Mouse (Mus musculus) neural tube, embryonic 13.5 days (tissue): Measurements from ENCODE around the gene 0610030E20Rik. TPM values are rescaled to one million over a fixed set of nuclear protein-coding genes. Genes with fewer than 3 reads are reported as not detected.
A peak's percentile ranks its signal among the peaks of the same experiment; 100 is the strongest.

ENCODE experiments used
- ATAC-seq: fragments of 200-750 bp; cut with Nextera tagmentation; 2 replicates; pipeline ENCODE4 v1.8.0; 2017; ENCODE audit warnings: low read depth, mild to moderate bottlenecking, moderate TSS enrichment, moderate library complexity
- H3K27ac ChIP-seq: fragments of 300-500 bp; sonication (generic); replicated peaks from 2 replicates; pipeline ENCODE4 v1.5.1; 2015; ENCODE audit warnings: moderate library complexity, mild to moderate bottlenecking, inconsistent platforms
- H3K27me3 ChIP-seq: fragments of 300-500 bp; sonication (generic); 2 replicates; pipeline ENCODE4 v1.6.1; 2015; ENCODE audit warnings: mild to moderate bottlenecking, inconsistent platforms
- H3K36me3 ChIP-seq: fragments of 300-500 bp; sonication (generic); 2 replicates; pipeline ENCODE4 v1.6.1; 2015; ENCODE audit warnings: mild to moderate bottlenecking, inconsistent platforms
- H3K4me1 ChIP-seq: fragments of 300-500 bp; sonication (generic); replicated peaks from 2 replicates; pipeline ENCODE4 v1.6.1; 2015; ENCODE audit warnings: inconsistent platforms
- H3K4me2 ChIP-seq: fragments of 300-500 bp; sonication (generic); 2 replicates; pipeline ENCODE4 v1.6.1; 2015; ENCODE audit warnings: inconsistent platforms, mild to moderate bottlenecking, moderate library complexity
- H3K4me3 ChIP-seq: fragments of 300-500 bp; sonication (generic); 2 replicates; pipeline ENCODE4 v1.5.1; 2015; ENCODE audit warnings: mild to moderate bottlenecking, inconsistent platforms
- H3K9ac ChIP-seq: fragments of 300-500 bp; sonication (generic); 2 replicates; pipeline ENCODE4 v1.6.1; 2015; ENCODE audit warnings: moderate library complexity, mild to moderate bottlenecking, inconsistent platforms
- H3K9me3 ChIP-seq: fragments of 300-500 bp; sonication (generic); 2 replicates; pipeline ENCODE4 v1.6.1; 2016; ENCODE audit warnings: inconsistent platforms
- WGBS: fragments of 180-500 bp; shearing (Covaris S2); methylation state at CpG from one replicate; pipeline ENCODE4 v1.1.7; 2015; 5-methylcytosine and 5-hydroxymethylcytosine counted together
- polyA plus RNA-seq: library from polyadenylated mRNA; unstranded; fragments of >200 nt; fragmentation: Nextera tagmentation; extraction: Ambion mirVana; gene quantifications from 2 replicates; pipeline ENCODE4 v1.2.1, GENCODE M21; 2015

0610030E20Rik gene
- polyA plus RNA-seq, 1 experiment from 2014 or later, result 19.3 TPM

DNA sequence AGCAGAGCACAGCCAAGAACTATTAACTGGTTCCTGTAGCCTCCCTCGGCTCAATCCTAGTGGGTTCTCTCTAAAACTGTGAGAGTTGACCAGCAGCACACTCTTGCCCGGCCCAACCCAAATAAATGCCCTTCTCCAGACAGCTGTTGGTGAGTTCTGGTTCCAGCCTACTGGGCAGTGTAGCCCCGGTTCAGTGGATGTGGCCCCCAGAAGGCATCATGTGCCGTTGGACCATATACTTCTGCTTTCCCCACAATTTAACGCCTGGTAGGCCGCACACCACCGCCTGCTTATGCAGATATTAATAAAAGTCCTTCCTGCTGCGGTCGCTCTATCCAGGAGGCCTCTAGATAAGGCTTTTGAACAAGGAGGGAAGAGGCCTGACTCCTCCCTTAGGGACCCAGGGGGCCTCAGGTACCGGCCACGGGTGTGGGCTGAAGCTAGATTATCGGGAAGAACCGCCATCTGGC lies 42.4 kb downstream of the 0610030E20Rik start:
- Histone ChIP-seq H3K4me2 (peak overlapping the region; percentile 50), H3K4me3 (peak overlapping the region; percentile 35), H3K27me3 (peaks cover 27% of the 10 kb centered on the region), H3K27ac (peak overlapping the region; percentile 74), H3K9ac (peak overlapping the region; percentile 56), H3K36me3 (no peaks in the 10 kb centered on the region), H3K4me1 (peaks cover 17% of the 10 kb centered on the region), H3K9me3 (no peaks in the 10 kb centered on the region)
- ATAC-seq, result 0 out of 2 replicates have a peak, but pooled peaks have one; percentile 36
- WGBS, result 42% methylated on average over 13 of the region's 13 CpGs

DNA sequence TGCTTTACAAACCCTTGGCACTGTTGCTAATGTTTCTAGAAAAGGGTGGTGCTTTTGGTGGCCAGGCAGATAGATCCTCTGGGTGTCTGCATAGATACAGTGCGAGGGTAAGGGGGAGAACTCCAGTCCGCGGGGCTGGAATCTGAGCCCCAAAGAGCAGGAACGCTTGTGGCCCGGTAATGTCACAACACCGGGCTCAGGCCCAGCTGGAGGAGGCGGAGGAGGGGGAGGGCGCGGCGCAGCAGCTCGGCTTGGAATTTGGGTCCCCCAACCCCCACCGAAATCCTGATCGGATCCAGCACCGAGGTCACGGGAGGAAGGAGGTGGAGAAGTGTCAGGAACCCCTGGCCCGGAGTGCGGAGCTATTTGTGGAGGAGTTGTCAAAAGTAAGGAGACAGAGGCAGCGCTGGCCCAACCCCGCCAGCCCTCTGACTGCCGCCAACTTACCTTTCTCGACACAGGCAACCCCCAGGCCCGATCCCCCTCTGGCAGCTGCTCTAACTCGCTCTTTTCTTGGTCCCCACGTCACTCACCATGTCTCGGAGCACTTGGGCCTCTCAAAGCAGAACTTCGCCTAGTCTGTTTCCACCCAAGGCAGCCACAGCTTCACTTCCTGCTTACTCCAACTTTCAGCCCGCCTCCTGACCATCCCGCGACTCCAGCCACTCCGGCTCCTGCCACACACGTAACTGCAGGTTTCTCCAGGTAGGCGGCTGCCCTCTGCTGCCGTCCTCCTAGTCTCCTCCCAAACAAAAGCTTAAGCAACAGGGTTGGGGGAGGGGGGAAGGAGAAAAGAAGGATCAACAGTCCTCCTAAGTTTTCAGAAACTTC lies 43.0 kb downstream of the 0610030E20Rik start, which contains the start of gene Vamp8:
TSS of gene Vamp8 (minus strand) at position 763 of the 831 bp plus-strand sequence.
- Histone ChIP-seq H3K9me3 (no peaks in the 10 kb centered on the region), H3K27me3 (peaks cover 27% of the 10 kb centered on the region), H3K27ac (peak within 1 kb of the TSS; percentile 74), H3K9ac (peak within 1 kb of the TSS; percentile 56), H3K4me1 (peaks cover 17% of the 10 kb centered on the region), H3K4me2 (peak within 1 kb of the TSS; percentile 50), H3K4me3 (peak within 1 kb of the TSS; percentile 35), H3K36me3 (no peaks in the 10 kb centered on the region)
- peak; percentile 36; the same call in 1 of the 2 replicates for ATAC-seq
- 3% methylated on average over 33 of the region's 33 CpGs for WGBS

DNA sequence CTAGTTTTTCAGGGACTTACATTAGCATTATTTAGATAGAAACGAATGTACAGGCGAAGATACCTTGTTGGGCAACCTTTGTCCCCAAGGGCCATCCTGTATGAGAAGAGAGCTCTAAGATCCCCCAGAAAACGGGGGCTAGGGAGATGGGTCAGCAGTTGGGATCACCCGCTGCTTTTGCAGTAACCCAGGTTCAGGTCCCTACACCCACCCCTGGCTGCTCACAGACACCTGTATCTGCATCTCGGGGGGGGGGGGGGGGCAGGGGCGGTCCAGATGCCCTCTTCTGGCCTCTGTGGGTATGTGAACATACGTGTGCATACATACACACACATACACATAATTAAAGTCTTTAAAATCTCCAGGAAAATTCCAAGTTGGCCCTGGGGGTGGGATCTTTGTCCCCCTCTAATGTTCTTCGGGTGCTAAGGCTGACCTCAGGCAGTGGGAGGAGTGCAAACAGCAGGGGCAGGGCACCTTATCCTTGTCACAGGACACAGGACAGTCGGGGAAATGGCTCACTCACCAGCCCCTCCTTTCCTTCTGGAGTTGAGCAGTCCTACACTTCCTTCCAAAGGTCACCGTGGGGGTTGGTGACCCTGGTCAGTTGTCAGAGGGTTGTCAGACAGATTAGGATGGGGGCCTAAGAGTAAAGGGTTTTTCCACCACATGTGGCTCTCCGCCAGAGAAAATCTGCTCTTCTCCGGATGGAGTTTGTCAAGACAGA lies 43.8 kb downstream of the 0610030E20Rik start:
- Histone ChIP-seq H3K27me3 (peaks cover 27% of the 10 kb centered on the region), H3K4me3 (peak overlapping the region; percentile 35), H3K27ac (peak overlapping the region; percentile 74), H3K4me1 (peaks cover 17% of the 10 kb centered on the region), H3K9ac (peak overlapping the region; percentile 56; the same call in 1 of the 2 replicates), H3K9me3 (no peaks in the 10 kb centered on the region), H3K36me3 (no peaks in the 10 kb centered on the region), H3K4me2 (peak overlapping the region; percentile 50)
- no peak for ATAC-seq
- 21% methylated on average over 12 of the region's 12 CpGs for WGBS

DNA sequence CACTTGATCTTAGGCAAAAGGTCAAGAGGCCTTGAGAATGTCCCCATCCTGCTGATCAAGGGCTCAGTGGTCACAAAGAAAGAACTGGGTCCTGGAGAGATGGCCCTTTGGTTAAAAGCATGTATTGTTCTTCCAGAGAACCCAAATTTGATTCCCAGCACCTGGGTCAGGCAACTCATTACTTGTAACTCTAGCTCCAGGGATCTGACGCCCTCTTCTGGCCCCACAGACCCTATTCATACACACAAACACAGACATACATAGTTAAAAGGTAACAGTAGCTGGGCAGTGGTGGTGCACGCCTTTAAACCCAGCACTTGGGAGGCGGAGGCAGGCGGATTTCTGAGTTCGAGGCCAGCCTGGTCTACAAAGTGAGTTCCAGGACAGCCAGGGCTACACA lies 45.2 kb downstream of the 0610030E20Rik start:
- Histone ChIP-seq H3K9me3 (no peaks in the 10 kb centered on the region), H3K36me3 (no peaks in the 10 kb centered on the region), H3K4me2 (no peak overlapping the region), H3K4me1 (peaks cover 17% of the 10 kb centered on the region), H3K4me3 (no peak overlapping the region), H3K27me3 (peaks cover 27% of the 10 kb centered on the region), H3K27ac (no peak overlapping the region), H3K9ac (no peak overlapping the region)
- 92% methylated on average over 5 of the region's 5 CpGs for WGBS
- no peak for ATAC-seq

DNA sequence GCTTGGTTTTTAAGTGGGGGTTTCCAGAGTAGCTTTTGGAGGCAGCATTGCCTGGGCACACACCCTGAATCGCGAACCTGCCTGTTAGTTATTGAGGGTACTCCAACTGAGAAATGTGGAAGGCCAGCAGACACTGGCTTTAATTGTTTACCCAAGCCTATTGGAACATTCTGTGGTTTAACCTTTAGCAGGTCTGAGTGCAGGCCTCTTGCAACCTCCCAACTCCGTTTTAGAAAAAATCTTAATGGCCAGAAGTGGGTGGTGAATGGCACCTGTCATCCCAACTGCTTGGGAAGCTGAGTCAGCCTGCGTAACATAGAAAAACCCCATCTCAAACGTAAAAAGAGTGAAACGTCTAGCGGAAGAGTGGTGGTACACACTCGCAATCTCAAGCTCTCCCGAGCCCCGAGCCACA lies 49.7 kb downstream of the 0610030E20Rik start:
- ATAC-seq, result no peak

DNA sequence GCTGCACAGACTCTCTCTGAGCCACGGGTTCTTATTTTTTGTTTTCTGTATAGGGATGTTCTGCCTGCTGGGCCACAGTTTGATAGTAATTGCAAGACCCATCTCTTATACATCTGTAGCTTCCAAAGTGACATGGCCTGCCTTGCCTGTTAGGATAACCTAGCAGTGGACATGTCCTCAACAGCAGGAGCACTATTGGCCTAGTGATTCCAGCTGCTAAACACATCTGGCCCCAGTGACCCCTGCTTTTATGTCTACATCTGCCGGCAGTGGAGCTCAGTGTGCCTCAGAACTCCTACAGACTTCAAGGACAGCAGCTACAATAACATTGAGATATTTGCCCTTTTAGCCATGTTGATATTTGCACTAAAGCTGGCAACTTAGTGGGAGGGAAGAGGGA lies 52.9 kb downstream of the 0610030E20Rik start:
- H3K36me3 ChIP-seq, result no peaks in the 10 kb centered on the region
- ATAC-seq, result no peak
- 69% methylated on average over 2 of the region's 2 CpGs for WGBS
- H3K27me3 ChIP-seq, result no peaks in the 10 kb centered on the region
- H3K27ac ChIP-seq, result no peak overlapping the region
- H3K4me1 ChIP-seq, result no peaks in the 10 kb centered on the region
- no peaks in the 10 kb centered on the region for H3K9me3 ChIP-seq
- H3K9ac ChIP-seq, result no peak overlapping the region
- no peak overlapping the region for H3K4me2 ChIP-seq
- H3K4me3 ChIP-seq, result no peak overlapping the region

More for the DNA sequence above, 49.7 kb downstream of the 0610030E20Rik start:
- Histone ChIP-seq H3K27ac (no peak overlapping the region), H3K4me2 (no peak overlapping the region), H3K4me3 (no peak overlapping the region), H3K36me3 (no peaks in the 10 kb centered on the region), H3K4me1 (no peaks in the 10 kb centered on the region), H3K9me3 (no peaks in the 10 kb centered on the region), H3K27me3 (no peaks in the 10 kb centered on the region), H3K9ac (no peak overlapping the region)
- 85% methylated on average over 10 of the region's 10 CpGs for WGBS

DNA sequence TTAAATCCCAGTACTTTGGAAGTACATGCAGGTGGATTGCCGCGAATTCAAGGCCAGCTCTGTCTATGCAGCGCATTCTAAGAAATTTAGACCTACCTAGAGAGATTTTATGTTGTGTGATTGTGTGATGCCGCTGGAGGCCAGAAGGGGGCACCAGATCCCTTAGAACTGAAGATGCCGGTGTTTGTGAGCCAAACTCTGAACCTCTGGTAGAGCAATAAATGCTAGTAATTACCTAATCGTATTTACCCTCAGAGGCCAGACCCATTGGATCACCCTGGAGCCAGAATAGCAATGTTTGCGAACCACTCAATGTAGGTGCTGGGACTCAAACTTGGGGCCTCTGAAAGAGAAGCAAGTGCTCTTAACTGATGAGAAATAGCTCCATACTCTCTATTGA lies 54.8 kb downstream of the 0610030E20Rik start:
- Histone ChIP-seq H3K4me2 (no peak overlapping the region), H3K27me3 (no peaks in the 10 kb centered on the region), H3K4me1 (no peaks in the 10 kb centered on the region), H3K36me3 (no peaks in the 10 kb centered on the region), H3K9ac (no peak overlapping the region), H3K4me3 (no peak overlapping the region), H3K9me3 (no peaks in the 10 kb centered on the region), H3K27ac (no peak overlapping the region)
- WGBS, result 17% methylated on average over 7 of the region's 7 CpGs
- ATAC-seq, result no peak

Other genes with a start within 250 kb of the 0610030E20Rik start
- gene St3gal5, start 249.7 kb upstream of the 0610030E20Rik start, polyA plus RNA-seq, result 54.6 and 59.2 TPM in 2 replicates
- gene Atoh8, start 111.7 kb upstream of the 0610030E20Rik start, polyA plus RNA-seq, result 3.9 and 4.7 TPM in 2 replicates
- gene Sftpb, start 42.7 kb upstream of the 0610030E20Rik start, polyA plus RNA-seq, result 0.22 and 0.76 TPM in 2 replicates
- 46.6 and 47.2 TPM in 2 replicates for gene Usp39, start 2.1 kb upstream of the 0610030E20Rik start, polyA plus RNA-seq
- 16.5 and 21.4 TPM in 2 replicates for gene Tmem150a, start 8.1 kb downstream of the 0610030E20Rik start, polyA plus RNA-seq
- gene Rnf181, start 19.6 kb downstream of the 0610030E20Rik start, polyA plus RNA-seq, result 140 and 148 TPM in 2 replicates
- 19.8 and 24.1 TPM in 2 replicates for gene Vamp5, start 33.2 kb downstream of the 0610030E20Rik start, polyA plus RNA-seq
- 28.9 and 29.7 TPM in 2 replicates for gene Vamp8, start 43.4 kb downstream of the 0610030E20Rik start, polyA plus RNA-seq
- gene Ggcx, start 67.0 kb downstream of the 0610030E20Rik start, polyA plus RNA-seq, result 21.5 and 22.1 TPM in 2 replicates
- gene Mat2a, start 92.2 kb downstream of the 0610030E20Rik start, polyA plus RNA-seq, result 352 and 360 TPM in 2 replicates
- gene Sh2d6, start 174.4 kb downstream of the 0610030E20Rik start, polyA plus RNA-seq, result 0.36 and 0.55 TPM in 2 replicates
- gene Capg, start 197.1 kb downstream of the 0610030E20Rik start, polyA plus RNA-seq, result 11.9 and 12.9 TPM in 2 replicates